Mouse (Mus musculus) cerebellum, adult 8-10 months (tissue): ENCODE results near the gene Vwc2l.

Experiments
- DNase-seq: peaks from one replicate; pipeline ENCODE4 v3.0.0; 2022

The Vwc2l gene

DNA sequence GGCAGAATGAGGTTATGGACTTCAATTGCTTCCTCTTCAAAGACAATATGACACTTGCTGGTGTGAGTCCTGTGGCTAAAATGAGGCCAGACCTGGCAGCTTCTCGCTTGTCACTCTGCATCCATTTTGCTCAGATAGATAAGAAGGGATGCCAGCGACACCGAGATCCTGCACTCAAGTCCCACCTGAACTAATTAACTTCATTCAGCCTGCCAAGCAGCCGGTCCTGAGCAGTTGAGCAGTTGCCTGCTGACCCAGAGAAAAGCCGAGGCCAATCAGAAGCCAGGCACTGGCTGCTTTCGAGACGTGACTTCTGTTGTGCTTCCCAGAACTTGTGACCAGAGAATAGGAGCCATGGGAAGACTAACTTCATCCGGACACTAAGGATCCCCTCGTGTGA is 187.6 kb downstream of the Vwc2l start:
- DNase-seq, result no peak

DNA sequence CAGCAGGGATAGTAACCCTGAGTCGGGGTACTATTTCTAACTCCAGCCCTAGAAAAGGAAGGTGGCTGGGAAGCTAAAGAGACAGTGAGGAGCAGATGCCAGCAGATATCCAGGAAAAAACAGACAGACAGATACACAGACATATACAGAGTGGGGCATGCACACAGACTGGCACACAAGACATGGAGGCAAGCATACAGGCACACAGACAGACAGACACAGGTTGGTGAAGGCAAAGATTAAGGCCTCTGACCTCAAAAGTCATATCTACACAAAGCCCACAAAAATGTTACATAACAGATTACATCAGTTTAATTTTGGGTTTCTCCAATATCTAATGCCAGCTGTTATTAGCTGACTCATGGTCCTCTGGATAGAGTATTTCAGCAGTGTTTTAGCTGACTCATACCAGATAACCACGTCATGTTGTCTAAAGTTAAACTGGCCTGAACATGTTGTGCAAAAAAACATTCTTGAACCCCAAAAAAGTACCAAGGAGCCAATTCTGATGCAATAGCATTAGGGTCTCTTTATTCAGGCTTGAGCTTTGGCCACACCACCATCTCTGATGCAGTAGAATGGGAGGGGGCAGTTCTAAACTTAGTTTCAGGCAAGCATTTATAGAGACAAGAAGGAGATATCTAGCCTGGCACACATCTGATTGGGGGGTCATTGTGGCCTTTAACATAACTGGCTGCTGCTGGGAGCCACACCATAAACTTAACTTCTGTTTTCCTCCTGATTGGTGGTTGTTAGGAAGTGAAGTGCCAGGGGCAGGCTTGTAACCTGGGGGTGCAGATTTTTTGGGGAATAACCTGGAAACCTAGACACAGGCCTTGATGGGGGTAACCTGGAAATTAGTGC is 192.9 kb downstream of the Vwc2l start:
- no peak for DNase-seq

DNA sequence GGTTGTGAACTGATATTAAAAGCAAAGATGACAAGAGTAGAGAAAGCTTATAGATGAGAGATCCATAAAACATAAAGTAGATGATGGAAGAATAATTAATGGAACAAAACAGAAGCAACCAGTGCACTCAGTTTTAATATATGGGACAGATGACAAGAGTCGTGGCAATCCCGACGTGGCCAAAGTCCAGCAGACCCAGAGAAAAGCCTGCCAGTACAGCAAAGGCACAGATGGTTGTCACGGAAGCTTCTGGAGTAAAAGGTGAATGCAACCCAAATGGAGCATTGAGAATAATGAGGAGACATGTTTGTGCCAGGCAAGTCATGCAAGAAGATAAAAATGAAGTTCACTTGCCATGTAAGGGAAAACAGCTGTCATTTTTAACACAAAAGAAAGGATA is 207.5 kb downstream of the Vwc2l start:
- DNase-seq, result no peak
